Mouse (Mus musculus) pancreas, adult 10 weeks (tissue): ENCODE results near the gene Ms4a4a. TPM values are rescaled to one million over a fixed set of nuclear protein-coding genes. Genes with fewer than 3 reads are reported as not detected.

Experiments used
- polyA plus RNA-seq: library from polyadenylated mRNA; stranded (reverse); fragments of 350-450 nt; fragmentation: Illumina TruSeq; extraction: RNeasy Lipid Tissue Mini Kit (QIAGEN cat#74804); gene quantifications from one replicate; pipeline ENCODE4 v1.2.3, GENCODE M21; 2015; ENCODE audit warnings: low read depth, low replicate concordance; ENCODE audit not compliant: insufficient read depth

Gene Ms4a4a
- 2.9 TPM for polyA plus RNA-seq

GRCm38 (mm10) chr19:11375273-11375672 lies at the start of gene Ms4a4a:
Ms4a4a (plus strand) TSS chr19:11375523.

GRCm38 (mm10) chr19:11335932-11336331 lies 39.4 kb upstream of the Ms4a4a start, which contains the start of gene Ms4a7:
Ms4a7 (minus strand) TSS chr19:11336146.

GRCm38 (mm10) chr19:11404527-11404926 lies 29.2 kb downstream of the Ms4a4a start, which contains the start of gene Ms4a4c:
Ms4a4c (plus strand) TSS chr19:11404770.

Other genes with a start within 250 kb of the Ms4a4a start
- not detected for gene 1700017D01Rik, start 244.6 kb upstream of the Ms4a4a start, polyA plus RNA-seq
- not detected for gene 1700025F22Rik, start 210.2 kb upstream of the Ms4a4a start, polyA plus RNA-seq
- not detected for gene Ms4a13, start 178.8 kb upstream of the Ms4a4a start, polyA plus RNA-seq
- gene Ms4a12, start 143.1 kb upstream of the Ms4a4a start, polyA plus RNA-seq = not detected
- 0.52 TPM for gene Ms4a1, start 109.3 kb upstream of the Ms4a4a start, polyA plus RNA-seq
- gene Ms4a5, start 91.7 kb upstream of the Ms4a4a start, polyA plus RNA-seq = not detected
- gene Ms4a14, start 61.1 kb upstream of the Ms4a4a start, polyA plus RNA-seq = 0.31 TPM
- gene Ms4a7, start 39.4 kb upstream of the Ms4a4a start, polyA plus RNA-seq = 1.9 TPM
- not detected for gene Ms4a4c, start 29.2 kb downstream of the Ms4a4a start, polyA plus RNA-seq
- gene Ms4a4b, start 68.0 kb downstream of the Ms4a4a start, polyA plus RNA-seq = not detected
- gene Ms4a6c, start 93.8 kb downstream of the Ms4a4a start, polyA plus RNA-seq = 3.3 TPM
- not detected for gene Gm8369, start 110.4 kb downstream of the Ms4a4a start, polyA plus RNA-seq
- 3.0 TPM for gene Ms4a6b, start 141.0 kb downstream of the Ms4a4a start, polyA plus RNA-seq
- 8.9 TPM for gene Ms4a4d, start 161.3 kb downstream of the Ms4a4a start, polyA plus RNA-seq
- 2.2 TPM for gene Ms4a6d, start 229.3 kb downstream of the Ms4a4a start, polyA plus RNA-seq
- gene Ms4a2, start 248.2 kb downstream of the Ms4a4a start, polyA plus RNA-seq = not detected